Mouse (Mus musculus) CH12.LX (cell line): ENCODE data around the gene Gm7247. TPM values are rescaled to one million over a fixed set of nuclear protein-coding genes. Genes with fewer than 3 reads are reported as not detected.
"Not testable (repeated sequence)": the region's sequence is repeated elsewhere in the genome, so short reads cannot be mapped to it uniquely, and the experiment has no call there.

Experiments used
- DNase-seq: peaks from one replicate; pipeline ENCODE4 v3.0.0-alpha.2; 2013; ENCODE audit errors: extremely low read depth
- H3K27ac ChIP-seq: 2 replicates; pipeline ENCODE4 v1.5.1; 2012; ENCODE audit warnings: low read depth, mild to moderate bottlenecking, control low read depth, moderate library complexity; ENCODE audit not compliant: insufficient read depth
- H3K27me3 ChIP-seq: replicated peaks from 2 replicates; pipeline ENCODE3; 2012; ENCODE audit warnings: inconsistent platforms
- H3K36me3 ChIP-seq, 2 experiments: replicated peaks in 1 of 2; 2 replicates each; pipeline versions ENCODE3 to v1.6.1; 2012; ENCODE audit warnings: inconsistent platforms in 1 of 2, low read length in 1 of 2, mild to moderate bottlenecking in 1 of 2, mixed read lengths in 1 of 2, moderate library complexity in 1 of 2; ENCODE audit not compliant: control insufficient read depth in 1 of 2, insufficient read depth in 1 of 2
- H3K4me1 ChIP-seq, 2 experiments: 2 replicates each; pipeline ENCODE4 v1.6.1; 2012; ENCODE audit warnings: inconsistent platforms in 1 of 2, moderate library complexity in 1 of 2; ENCODE audit not compliant: insufficient read depth in 2 of 2, control insufficient read depth in 1 of 2
- H3K4me2 ChIP-seq: 2 replicates; pipeline ENCODE4 v1.6.1; 2012; ENCODE audit warnings: low read depth, mild to moderate bottlenecking, control low read depth; ENCODE audit not compliant: poor library complexity, insufficient read depth, severe bottlenecking
- H3K4me3 ChIP-seq, 3 experiments: fragments of 150-350 bp in 1 of 3; sonication (generic) in 1 of 3; replicated peaks in 1 of 3; 2 replicates each; pipeline versions ENCODE3 to v1.5.1; 2011 to 2012; ENCODE audit warnings: low read depth in 2 of 3, low read length in 2 of 3, mild to moderate bottlenecking in 2 of 3, moderate library complexity in 2 of 3, control low read depth in 1 of 3, improper control_type of control experiment in 1 of 3, inconsistent platforms in 1 of 3, mixed read lengths in 1 of 3; ENCODE audit not compliant: poor library complexity in 1 of 3
- H3K79me2 ChIP-seq: replicated peaks from 2 replicates; pipeline ENCODE4 v1.6.1; 2012; ENCODE audit warnings: mild to moderate bottlenecking, moderate library complexity; ENCODE audit not compliant: control insufficient read depth, poor library complexity, insufficient read depth, severe bottlenecking; ENCODE audit errors: extremely low read depth
- H3K9ac ChIP-seq: 2 replicates; pipeline ENCODE4 v1.6.1; 2012; ENCODE audit warnings: low read depth, mild to moderate bottlenecking, control low read depth, moderate library complexity; ENCODE audit not compliant: insufficient read depth
- H3K9me3 ChIP-seq: replicated peaks from 2 replicates; pipeline ENCODE3; 2012; ENCODE audit warnings: low read length, inconsistent platforms, mixed read lengths
- BHLHE40 ChIP-seq: IDR thresholded peaks from 2 replicates; pipeline ENCODE4 v1.6.1; 2011; ENCODE audit warnings: mild to moderate bottlenecking, low read depth, low read length, improper control_type of control experiment
- E2F4 ChIP-seq: IDR thresholded peaks from 2 replicates; pipeline ENCODE4 v1.6.1; 2011; ENCODE audit warnings: low read depth, low read length, improper control_type of control experiment; ENCODE audit not compliant: insufficient replicate concordance
- ETS1 ChIP-seq: conservative IDR thresholded peaks from 2 replicates; pipeline ENCODE4 v1.6.1; 2012; ENCODE audit warnings: low read depth, mild to moderate bottlenecking, inconsistent platforms, low read length, improper control_type of control experiment, moderate library complexity
- GABPA ChIP-seq: IDR thresholded peaks from 2 replicates; pipeline ENCODE4 v1.6.1; 2012; ENCODE audit warnings: low read depth, low read length, improper control_type of control experiment, inconsistent platforms; ENCODE audit not compliant: insufficient replicate concordance
- HCFC1 ChIP-seq: IDR thresholded peaks from 2 replicates; pipeline ENCODE4 v1.6.1; 2012; ENCODE audit warnings: low read depth, mild to moderate bottlenecking, inconsistent platforms, low read length, improper control_type of control experiment
- IRF4 ChIP-seq: IDR thresholded peaks from 2 replicates; pipeline ENCODE4 v1.6.1; 2014; ENCODE audit warnings: low read depth, mild to moderate bottlenecking, inconsistent platforms, low read length, improper control_type of control experiment
- MAFK ChIP-seq: IDR thresholded peaks from 2 replicates; pipeline ENCODE4 v1.6.1; 2011; ENCODE audit warnings: low read length, improper control_type of control experiment; ENCODE audit not compliant: insufficient replicate concordance
- MEF2A ChIP-seq: IDR thresholded peaks from 2 replicates; pipeline ENCODE4 v1.6.1; 2014; ENCODE audit warnings: low read depth, mild to moderate bottlenecking, inconsistent platforms, low read length, improper control_type of control experiment, borderline replicate concordance
- MYC ChIP-seq: IDR thresholded peaks from 2 replicates; pipeline ENCODE4 v1.6.1; 2011; ENCODE audit warnings: low read depth, mild to moderate bottlenecking, improper control_type of control experiment, low read length
- POLR2AphosphoS2 ChIP-seq: IDR thresholded peaks from 2 replicates; pipeline ENCODE4 v1.6.1; 2011; ENCODE audit warnings: low read depth, low read length, improper control_type of control experiment
- RAD21 ChIP-seq: IDR thresholded peaks from 2 replicates; pipeline ENCODE4 v1.6.1; 2011; ENCODE audit warnings: low read depth, mild to moderate bottlenecking, low read length, improper control_type of control experiment, moderate library complexity
- RCOR1 ChIP-seq: conservative IDR thresholded peaks from 2 replicates; pipeline ENCODE4 v1.6.1; 2012; ENCODE audit warnings: low read depth, mild to moderate bottlenecking, inconsistent platforms, low read length, improper control_type of control experiment
- SMC3 ChIP-seq: IDR thresholded peaks from 2 replicates; pipeline ENCODE4 v1.6.1; 2011; ENCODE audit warnings: low read depth, low read length, improper control_type of control experiment
- TBP ChIP-seq: conservative IDR thresholded peaks from 2 replicates; pipeline ENCODE4 v1.6.1; 2011; ENCODE audit warnings: low read depth, low read length, improper control_type of control experiment
- USF1 ChIP-seq: IDR thresholded peaks from 2 replicates; pipeline ENCODE4 v1.6.1; 2014; ENCODE audit warnings: low read depth, mild to moderate bottlenecking, inconsistent platforms, low read length, improper control_type of control experiment
- ZKSCAN1 ChIP-seq: IDR thresholded peaks from 2 replicates; pipeline ENCODE4 v1.6.1; 2012; ENCODE audit warnings: low read depth, inconsistent platforms, low read length, improper control_type of control experiment, borderline replicate concordance
- ZMIZ1 ChIP-seq: IDR thresholded peaks from 2 replicates; pipeline ENCODE4 v1.6.1; 2012; ENCODE audit warnings: low read depth, mild to moderate bottlenecking, inconsistent platforms, low read length, improper control_type of control experiment
- dilution Hi-C: fragments of 300-500 bp; cut with MboI; formaldehyde crosslinking; loops from 2 replicates; pipeline ENCODE4 v1.14.3; 2020; ENCODE audit warnings: low sequenced_read_pairs; ENCODE audit not compliant: extremely low pct_unique_long_range_greater_than_20kb, extremely low pct_ligation_motif_present
- in situ Hi-C: fragments of 300-500 bp; cut with MboI; formaldehyde crosslinking; loops from 3 replicates; pipeline ENCODE4 v1.14.3; 2019; ENCODE audit warnings: low sequenced_read_pairs, low pct_ligation_motif_present, low pct_unique_long_range_greater_than_20kb, mixed read lengths
- polyA plus RNA-seq: library from polyadenylated mRNA; unstranded; fragments of >175 nt; gene quantifications from 2 replicates; pipeline ENCODE4 v1.2.1, GENCODE M21; 2012; ENCODE audit warnings: low read depth; ENCODE audit not compliant: insufficient read length
- total RNA-seq, 2 experiments: library from RNA; depleted of rRNA; stranded (reverse); fragments of 300-350 nt in 1 of 2; fragments of >200 nt in 1 of 2; gene quantifications; 2 replicates each; pipeline ENCODE4 v1.2.3; 2012 to 2014

The Gm7247 gene
- total and polyA plus RNA-seq, 3 experiments = not detected

DNA sequence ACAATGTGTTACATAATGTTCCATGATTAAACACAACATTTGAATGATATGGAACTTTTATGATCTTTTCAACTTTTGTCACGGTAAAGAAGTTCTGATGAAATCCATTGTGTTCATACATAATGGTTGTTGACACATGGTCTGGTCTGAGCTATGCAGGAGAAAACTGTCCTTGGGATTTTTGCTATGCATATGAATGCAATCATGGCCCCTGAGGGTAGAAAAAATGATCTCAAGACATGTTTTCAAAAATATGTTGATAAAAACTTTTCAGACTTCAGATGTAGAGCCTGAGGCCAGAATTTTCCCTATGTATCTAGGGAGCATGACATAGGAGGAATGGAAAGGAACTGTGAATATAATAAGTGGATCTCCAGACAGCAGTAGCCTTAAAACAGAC is 49.0 kb downstream of the Gm7247 start, which contains the start of gene Vmn2r88:
TSS of gene Vmn2r88 (plus strand) at position 301 of the 400 bp plus-strand sequence.
- H3K9me3 ChIP-seq = no peaks in the 10 kb centered on the region
- no peak within 1 kb of the TSS for H3K9ac ChIP-seq
- in situ Hi-C loops = no loop called here
- dilution Hi-C loops = no loop called here
- H3K79me2 ChIP-seq = no peaks in the 10 kb centered on the region
- no peaks in the 10 kb centered on the region for H3K36me3 ChIP-seq
- no peak within 1 kb of the TSS for H3K4me3 ChIP-seq
- no peaks in the 10 kb centered on the region for H3K27me3 ChIP-seq
- no peaks in the 10 kb centered on the region for H3K4me1 ChIP-seq
- no peak for TF ChIP-seq ZMIZ1
- no peak for TF ChIP-seq BHLHE40
- TF ChIP-seq E2F4 = no peak
- TF ChIP-seq RAD21 = no peak
- TF ChIP-seq RCOR1 = no peak
- TF ChIP-seq SMC3 = no peak
- TF ChIP-seq MYC = no peak
- no peak for TF ChIP-seq MAFK
- TF ChIP-seq HCFC1 = no peak
- TF ChIP-seq ZKSCAN1 = no peak
- TF ChIP-seq USF1 = no peak
- TF ChIP-seq POLR2AphosphoS2 = no peak
- no peak within 1 kb of the TSS for H3K4me2 ChIP-seq
- H3K27ac ChIP-seq = no peak within 1 kb of the TSS
- DNase-seq = no peak

DNA sequence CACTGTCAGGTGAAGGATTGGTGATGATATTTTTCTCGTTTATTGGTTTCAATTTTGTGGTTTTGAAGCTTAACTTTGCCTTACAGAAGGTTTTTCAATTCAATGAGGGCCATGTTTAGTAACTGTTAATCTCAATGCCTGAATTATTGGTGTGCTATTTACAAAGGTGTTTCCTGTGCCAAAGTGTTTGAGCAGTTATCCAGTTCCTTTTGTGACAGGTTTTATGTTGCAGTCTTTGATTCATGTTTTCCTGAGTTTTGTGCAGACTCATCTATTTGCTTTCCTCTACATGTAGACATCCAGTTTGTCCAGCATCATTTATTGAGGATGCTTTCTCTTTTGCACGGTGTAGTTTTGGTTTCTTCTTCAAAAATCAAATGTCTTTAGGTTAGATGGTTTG is 62.3 kb downstream of the Gm7247 start:
- H3K9me3 ChIP-seq = no peaks in the 10 kb centered on the region
- TF ChIP-seq TBP (no peak), IRF4 (no peak), GABPA (no peak), MEF2A (no peak), MAFK (no peak), ETS1 (no peak)
- H3K4me1 ChIP-seq = no peaks in the 10 kb centered on the region
- dilution Hi-C loops = no loop called here
- H3K27ac ChIP-seq = no peak overlapping the region
- no peak for DNase-seq
- H3K79me2 ChIP-seq = no peaks in the 10 kb centered on the region
- no peaks in the 10 kb centered on the region for H3K27me3 ChIP-seq
- H3K36me3 ChIP-seq = no peaks in the 10 kb centered on the region
- no peak overlapping the region for H3K4me3 ChIP-seq
- no peak overlapping the region for H3K9ac ChIP-seq
- in situ Hi-C loops = no loop called here
- H3K4me2 ChIP-seq = no peak overlapping the region

DNA sequence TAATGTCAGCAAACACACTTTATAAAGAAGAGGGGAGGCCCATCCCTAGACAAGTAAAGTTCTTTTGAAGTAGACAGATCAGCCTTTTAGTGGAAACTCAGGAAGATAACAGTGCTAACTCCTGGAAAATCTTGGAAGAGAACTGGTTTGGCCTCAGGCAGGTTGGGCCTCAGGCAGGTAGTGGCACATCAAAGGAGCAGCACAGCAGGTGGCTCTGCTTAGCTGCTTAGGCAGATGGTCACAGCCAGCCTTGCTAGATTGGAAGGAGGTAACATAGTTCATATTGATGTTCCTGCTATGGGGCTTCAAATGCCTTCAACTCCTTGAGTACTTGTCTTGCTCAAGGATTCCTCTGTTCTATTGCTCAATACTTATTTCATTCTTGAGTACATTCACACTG is 68.6 kb downstream of the Gm7247 start:
- H3K36me3 ChIP-seq, H3K27me3 ChIP-seq, H3K79me2 ChIP-seq, H3K27ac ChIP-seq, dilution Hi-C loops, in situ Hi-C loops, H3K4me1 ChIP-seq, H3K4me3 ChIP-seq, H3K9me3 ChIP-seq, DNase-seq: not testable (repeated sequence)
- Histone ChIP-seq H3K4me2 (peak overlapping the region; percentile 77), H3K9ac (peak overlapping the region; percentile 53)
